Mouse (Mus musculus) midbrain, postnatal 0 days (tissue): Measurements from ENCODE around the gene Zfp655. TPM values are rescaled to one million over a fixed set of nuclear protein-coding genes. Genes with fewer than 3 reads are reported as not detected.
"Not testable (repeated sequence)": the region's sequence is repeated elsewhere in the genome, so short reads cannot be mapped to it uniquely, and the experiment has no call there.

Experiments used
- ATAC-seq: fragments of 200-750 bp; cut with Nextera tagmentation; 2 replicates; pipeline ENCODE4 v1.8.0; 2017; ENCODE audit warnings: moderate number of reproducible peaks, mild to moderate bottlenecking, moderate TSS enrichment, moderate library complexity; ENCODE audit not compliant: low FRiP score
- DNase-seq: peaks from one replicate; pipeline ENCODE4 v3.0.0-alpha.2; 2015; ENCODE audit warnings: low spot score
- H3K27ac ChIP-seq: fragments of 300-500 bp; sonication (generic); 2 replicates; pipeline ENCODE4 v1.5.1; 2014; ENCODE audit warnings: low read depth, mild to moderate bottlenecking, low read length, mixed read lengths
- H3K27me3 ChIP-seq: fragments of 300-500 bp; sonication (generic); 2 replicates; pipeline ENCODE4 v1.6.1; 2014; ENCODE audit warnings: low read length, control low read depth, mixed read lengths; ENCODE audit not compliant: insufficient read depth
- H3K36me3 ChIP-seq: fragments of 300-500 bp; sonication (generic); 2 replicates; pipeline ENCODE4 v1.6.1; 2014; ENCODE audit warnings: low read length, control low read depth, mixed read lengths; ENCODE audit not compliant: insufficient read depth
- H3K4me1 ChIP-seq: fragments of 300-500 bp; sonication (generic); 2 replicates; pipeline ENCODE4 v1.6.1; 2014; ENCODE audit warnings: mild to moderate bottlenecking, control low read depth, antibody characterized with exemption, low read length, mixed read lengths; ENCODE audit not compliant: insufficient read depth
- H3K4me2 ChIP-seq: fragments of 300-500 bp; sonication (generic); 2 replicates; pipeline ENCODE4 v1.6.1; 2014; ENCODE audit warnings: low read depth, mild to moderate bottlenecking, low read length, mixed read lengths; ENCODE audit not compliant: poor library complexity, severe bottlenecking
- H3K4me3 ChIP-seq: fragments of 300-500 bp; sonication (generic); 2 replicates; pipeline ENCODE4 v1.5.1; 2014; ENCODE audit warnings: low read depth, mild to moderate bottlenecking, low read length, moderate library complexity
- H3K9ac ChIP-seq: fragments of 300-500 bp; sonication (generic); replicated peaks from 2 replicates; pipeline ENCODE4 v1.6.1; 2014; ENCODE audit warnings: mild to moderate bottlenecking, low read length, moderate library complexity, mixed read lengths; ENCODE audit not compliant: poor library complexity, severe bottlenecking
- H3K9me3 ChIP-seq: fragments of 300-500 bp; sonication (generic); 2 replicates; pipeline ENCODE4 v1.6.1; 2016; ENCODE audit warnings: low read length, control low read depth
- CTCF ChIP-seq: IDR thresholded peaks from 2 replicates; pipeline ENCODE4 v1.5.1; 2016; ENCODE audit warnings: antibody characterized with exemption, mild to moderate bottlenecking
- WGBS: fragments of 180-500 bp; shearing (Covaris S2); extraction: QIAGEN DNeasy Blood & Tissue Kit; methylation state at CpG from one replicate; pipeline ENCODE4 v1.1.7; 2014; 5-methylcytosine and 5-hydroxymethylcytosine counted together
- polyA plus RNA-seq: library from polyadenylated mRNA; unstranded; fragments of >200 nt; fragmentation: Nextera tagmentation; extraction: Ambion mirVana; gene quantifications from 2 replicates; pipeline ENCODE4 v1.2.1, GENCODE M21; 2015
- total RNA-seq: library from RNA; depleted of rRNA; stranded (reverse); fragments of >200 nt; gene quantifications from 2 replicates; pipeline ENCODE4 v1.2.3, GENCODE M21; 2014

The Zfp655 gene
- total and polyA plus RNA-seq, 2 experiments from 2014 or later: 24.0 to 25.6 TPM

- Histone ChIP-seq H3K4me3 (peak overlapping the region; percentile 52), H3K27ac (no peak overlapping the region), H3K27me3 (no peaks in the 10 kb centered on the region), H3K9ac (peak overlapping the region; percentile 42; the same call in 1 of the 2 replicates), H3K4me1 (peaks cover 10% of the 10 kb centered on the region; the same call in 1 of the 2 replicates), H3K9me3 (no peaks in the 10 kb centered on the region), H3K4me2 (peak overlapping the region; percentile 58), H3K36me3 (peaks cover under 1% of the 10 kb centered on the region; the same call in 1 of the 2 replicates)
- 23% methylated on average over 9 of the region's 9 CpGs for WGBS
- ATAC-seq (no peak), DNase-seq (no peak)
- TF ChIP-seq CTCF: no peak
Observed at GRCm38 (mm10) chr5:145205041-145205440, 26.5 kb upstream of the Zfp655 start.

GRCm38 (mm10) chr5:145207385-145207784 is 24.1 kb upstream of the Zfp655 start:
- ATAC-seq (no peak), DNase-seq (no peak)
- no peak for TF ChIP-seq CTCF
- Histone ChIP-seq H3K4me3 (no peak overlapping the region), H3K4me1 (peaks cover 10% of the 10 kb centered on the region; the same call in 1 of the 2 replicates), H3K4me2 (no peak overlapping the region), H3K27ac (no peak overlapping the region), H3K27me3 (no peaks in the 10 kb centered on the region), H3K36me3 (peaks cover 13% of the 10 kb centered on the region), H3K9ac (no peak overlapping the region), H3K9me3 (no peaks in the 10 kb centered on the region)
- 98% methylated on average over 6 of the region's 6 CpGs for WGBS

- Histone ChIP-seq H3K36me3 (peaks cover 19% of the 10 kb centered on the region), H3K4me3 (no peak overlapping the region), H3K9ac (no peak overlapping the region), H3K27me3 (no peaks in the 10 kb centered on the region), H3K4me2 (no peak overlapping the region), H3K4me1 (peaks cover 10% of the 10 kb centered on the region; the same call in 1 of the 2 replicates), H3K9me3 (no peaks in the 10 kb centered on the region), H3K27ac (no peak overlapping the region)
- no peak for TF ChIP-seq CTCF
- ATAC-seq (no peak), DNase-seq (no peak)
- WGBS: 87% methylated on average over 6 of the region's 6 CpGs
Observed at GRCm38 (mm10) chr5:145207954-145208353, 23.6 kb upstream of the Zfp655 start.

GRCm38 (mm10) chr5:145208391-145208790 is 23.1 kb upstream of the Zfp655 start:
- 53% methylated on average over 11 of the region's 11 CpGs for WGBS
- H3K27ac ChIP-seq, ATAC-seq, H3K27me3 ChIP-seq, H3K9me3 ChIP-seq, H3K4me2 ChIP-seq, DNase-seq, H3K4me3 ChIP-seq, H3K9ac ChIP-seq, H3K4me1 ChIP-seq: not testable (repeated sequence)
- H3K36me3 ChIP-seq: peaks cover 20% of the 10 kb centered on the region

DNA sequence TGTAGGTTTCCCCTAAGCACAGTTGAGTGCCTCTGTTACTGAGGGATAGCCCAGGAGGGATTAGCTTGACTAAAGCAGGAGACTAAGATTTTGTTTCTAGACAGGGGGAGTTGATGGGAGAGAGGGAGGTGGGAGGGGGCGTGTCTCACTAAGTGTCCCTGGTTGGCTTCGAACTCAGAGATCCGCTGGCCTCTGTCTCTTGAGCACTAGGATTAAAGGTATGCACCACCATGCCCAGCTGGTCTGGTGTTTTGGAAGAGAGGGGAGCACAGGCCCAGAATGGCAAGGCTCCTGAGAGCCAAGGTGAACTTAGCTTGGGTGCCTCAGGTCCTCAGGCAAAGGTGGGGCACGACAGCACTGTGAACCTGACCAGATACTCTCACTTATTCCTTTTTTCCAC is 20.2 kb upstream of the Zfp655 start:
- no peak for DNase-seq
- Histone ChIP-seq H3K4me1 (no peaks in the 10 kb centered on the region), H3K4me3 (no peak overlapping the region), H3K27ac (no peak overlapping the region), H3K4me2 (no peak overlapping the region), H3K9me3 (no peaks in the 10 kb centered on the region), H3K27me3 (no peaks in the 10 kb centered on the region), H3K9ac (no peak overlapping the region), H3K36me3 (peaks cover 30% of the 10 kb centered on the region)
- TF ChIP-seq CTCF: no peak
- no peak for ATAC-seq
- 96% methylated on average over 4 of the region's 4 CpGs for WGBS

DNA sequence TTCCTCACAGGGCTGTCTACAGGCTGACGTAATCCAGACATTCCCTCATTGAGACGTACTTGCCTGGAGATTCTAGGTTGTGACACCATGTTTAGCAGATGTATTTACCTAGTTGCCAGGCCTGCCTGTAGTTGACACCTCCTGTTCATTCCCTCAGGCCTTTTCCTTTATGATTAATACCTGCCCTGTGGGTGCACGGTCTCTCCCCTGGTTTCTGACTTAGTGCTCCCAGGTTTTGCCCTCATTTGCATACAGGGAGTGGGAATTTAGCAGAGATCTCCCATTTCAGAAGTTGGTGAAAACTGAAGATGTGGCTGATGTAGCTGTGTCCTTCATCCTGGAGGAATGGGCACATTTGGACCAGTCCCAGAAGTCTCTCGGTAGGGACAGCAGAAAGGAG is 19.3 kb upstream of the Zfp655 start:
- no peak for DNase-seq

More for the DNA sequence above, 19.3 kb upstream of the Zfp655 start:
- no peak overlapping the region for H3K4me3 ChIP-seq
- H3K27me3 ChIP-seq: no peaks in the 10 kb centered on the region
- no peak overlapping the region for H3K9ac ChIP-seq
- peaks cover 30% of the 10 kb centered on the region for H3K36me3 ChIP-seq
- H3K4me1 ChIP-seq: no peaks in the 10 kb centered on the region
- H3K9me3 ChIP-seq: no peaks in the 10 kb centered on the region
- WGBS: 96% methylated on average over 4 of the region's 4 CpGs
- H3K4me2 ChIP-seq: no peak overlapping the region
- TF ChIP-seq CTCF: no peak
- H3K27ac ChIP-seq: no peak overlapping the region
- no peak for ATAC-seq
